Mouse (Mus musculus): Measurements from ENCODE around the gene Rasgef1b. TPM values are rescaled to one million over a fixed set of nuclear protein-coding genes. Genes with fewer than 3 reads are reported as not detected.

Rasgef1b gene
- polyA plus RNA-seq, 1 experiment, result 0.26 TPM

- no peak overlapping the region for H3K4me2 ChIP-seq (ENCODE audit: low read depth)
- no peaks in the 10 kb centered on the region for H3K79me2 ChIP-seq (ENCODE audit: control insufficient read depth, insufficient read depth)
- no peak overlapping the region for H3K4me3 ChIP-seq
- H3ac ChIP-seq (ENCODE audit: control insufficient read depth, insufficient read length), result no peak overlapping the region
- TF ChIP-seq MYOG (IDR thresholded peaks at IDR 0.05; ENCODE audit: control insufficient read depth in 1 of 3, insufficient read depth in 1 of 3, insufficient read length in 2 of 3, low read depth in 2 of 3), result no peak
- no peak for TF ChIP-seq MYOD1 (IDR thresholded peaks at IDR 0.05; ENCODE audit: control insufficient read depth in 1 of 3, insufficient read length in 2 of 3, low read depth in 2 of 3)
- no peak for TF ChIP-seq REST (IDR thresholded peaks at IDR 0.05; ENCODE audit: insufficient read depth, insufficient read length)
- TF ChIP-seq POLR2A (IDR thresholded peaks at IDR 0.05; ENCODE audit: insufficient read length, low read depth), result no peak
- TF ChIP-seq CEBPB (IDR thresholded peaks at IDR 0.05; ENCODE audit: insufficient read depth, poor library complexity, severe bottlenecking), result no peak
- TF ChIP-seq USF1 (IDR thresholded peaks at IDR 0.05; ENCODE audit: low read depth), result no peak
- no peak for TF ChIP-seq TCF3 (IDR thresholded peaks at IDR 0.05; ENCODE audit: insufficient read length, low read depth)
- TF ChIP-seq SRF (IDR thresholded peaks at IDR 0.05; ENCODE audit: control insufficient read depth, insufficient read length, low read depth), result no peak
- TF ChIP-seq E2F4 (IDR thresholded peaks at IDR 0.05; ENCODE audit: insufficient read depth), result no peak
- TF ChIP-seq TCF12 (IDR thresholded peaks at IDR 0.05; ENCODE audit: insufficient read depth, poor library complexity, severe bottlenecking), result no peak
- no peak for TF ChIP-seq MAX (IDR thresholded peaks at IDR 0.05; ENCODE audit: low read depth)
- TF ChIP-seq POLR2AphosphoS2 (IDR thresholded peaks at IDR 0.05; ENCODE audit: insufficient read length, low read depth), result no peak
- H3K36me3 ChIP-seq (ENCODE audit: control insufficient read depth, insufficient read depth), result no peaks in the 10 kb centered on the region
- no peaks in the 10 kb centered on the region for H3K27me3 ChIP-seq (ENCODE audit: control insufficient read depth, insufficient read depth, insufficient read length)
These were observed 342.5 kb downstream of the Rasgef1b start for GRCm38 (mm10) chr5:99386246-99386845.

- TF ChIP-seq MYOG (IDR thresholded peaks at IDR 0.05; ENCODE audit: control insufficient read depth in 1 of 3, insufficient read depth in 1 of 3, insufficient read length in 2 of 3, low read depth in 2 of 3), result no peak
- no peak for TF ChIP-seq SRF (IDR thresholded peaks at IDR 0.05; ENCODE audit: control insufficient read depth, insufficient read length, low read depth)
- TF ChIP-seq MAX (IDR thresholded peaks at IDR 0.05; ENCODE audit: low read depth), result no peak
- no peak for TF ChIP-seq POLR2AphosphoS2 (IDR thresholded peaks at IDR 0.05; ENCODE audit: insufficient read length, low read depth)
- no peak for TF ChIP-seq TCF3 (IDR thresholded peaks at IDR 0.05; ENCODE audit: insufficient read length, low read depth)
- no peak for TF ChIP-seq E2F4 (IDR thresholded peaks at IDR 0.05; ENCODE audit: insufficient read depth)
- TF ChIP-seq TCF12 (IDR thresholded peaks at IDR 0.05; ENCODE audit: insufficient read depth, poor library complexity, severe bottlenecking), result no peak
These were observed 343.1 kb downstream of the Rasgef1b start for GRCm38 (mm10) chr5:99385737-99386136.

DNA sequence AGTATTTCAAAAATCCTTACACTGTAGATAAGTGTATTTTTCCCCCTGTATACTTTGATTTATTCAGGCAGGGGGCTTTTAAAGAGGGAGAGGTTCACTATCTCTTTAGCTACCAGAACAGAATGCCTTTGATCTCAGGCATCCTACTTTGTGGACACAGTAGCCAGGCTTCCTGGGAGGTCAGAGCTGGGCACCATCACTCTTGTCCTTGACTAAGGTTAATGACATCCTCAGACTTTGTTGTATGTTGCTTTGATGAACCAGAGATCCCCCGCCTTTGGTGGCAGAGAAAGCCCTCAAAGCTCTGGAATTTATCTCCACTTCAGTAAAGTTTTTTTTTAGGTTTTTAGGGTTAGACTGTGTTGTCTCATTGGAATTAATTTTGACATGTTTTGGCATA lies 343.8 kb downstream of the Rasgef1b start:
- Histone ChIP-seq H3K79me2 (ENCODE audit: control insufficient read depth, insufficient read depth) (no peaks in the 10 kb centered on the region), H3K27me3 (ENCODE audit: control insufficient read depth, insufficient read depth, insufficient read length) (no peaks in the 10 kb centered on the region), H3K36me3 (ENCODE audit: control insufficient read depth, insufficient read depth) (no peaks in the 10 kb centered on the region), H3ac (ENCODE audit: control insufficient read depth, insufficient read length) (no peak overlapping the region), H3K4me3 (no peak overlapping the region), H3K4me2 (ENCODE audit: low read depth) (no peak overlapping the region)
- TF ChIP-seq REST (IDR thresholded peaks at IDR 0.05; ENCODE audit: insufficient read depth, insufficient read length), result no peak
- TF ChIP-seq MAX (IDR thresholded peaks at IDR 0.05; ENCODE audit: low read depth), result no peak
- no peak for TF ChIP-seq POLR2A (IDR thresholded peaks at IDR 0.05; ENCODE audit: insufficient read length, low read depth)
- TF ChIP-seq MYOD1 (IDR thresholded peaks at IDR 0.05; ENCODE audit: control insufficient read depth in 1 of 3, insufficient read length in 2 of 3, low read depth in 2 of 3), result no peak
- TF ChIP-seq TCF12 (IDR thresholded peaks at IDR 0.05; ENCODE audit: insufficient read depth, poor library complexity, severe bottlenecking), result no peak
- no peak for TF ChIP-seq SRF (IDR thresholded peaks at IDR 0.05; ENCODE audit: control insufficient read depth, insufficient read length, low read depth)
- TF ChIP-seq E2F4 (IDR thresholded peaks at IDR 0.05; ENCODE audit: insufficient read depth), result no peak
- no peak for TF ChIP-seq MYOG (IDR thresholded peaks at IDR 0.05; ENCODE audit: control insufficient read depth in 1 of 3, insufficient read depth in 1 of 3, insufficient read length in 2 of 3, low read depth in 2 of 3)
- TF ChIP-seq TCF3 (IDR thresholded peaks at IDR 0.05; ENCODE audit: insufficient read length, low read depth), result no peak
- TF ChIP-seq POLR2AphosphoS2 (IDR thresholded peaks at IDR 0.05; ENCODE audit: insufficient read length, low read depth), result no peak
- no peak for TF ChIP-seq CEBPB (IDR thresholded peaks at IDR 0.05; ENCODE audit: insufficient read depth, poor library complexity, severe bottlenecking)
- TF ChIP-seq USF1 (IDR thresholded peaks at IDR 0.05; ENCODE audit: low read depth), result no peak

More at GRCm38 (mm10) chr5:99385737-99386136, 343.1 kb downstream of the Rasgef1b start:
- no peaks in the 10 kb centered on the region for H3K36me3 ChIP-seq (ENCODE audit: control insufficient read depth, insufficient read depth)
- H3ac ChIP-seq (ENCODE audit: control insufficient read depth, insufficient read length), result no peak overlapping the region
- no peaks in the 10 kb centered on the region for H3K79me2 ChIP-seq (ENCODE audit: control insufficient read depth, insufficient read depth)
- no peak overlapping the region for H3K4me3 ChIP-seq
- H3K4me2 ChIP-seq (ENCODE audit: low read depth), result no peak overlapping the region
- H3K27me3 ChIP-seq (ENCODE audit: control insufficient read depth, insufficient read depth, insufficient read length), result no peaks in the 10 kb centered on the region

GRCm38 (mm10) chr5:99383783-99384281 lies 345.0 kb downstream of the Rasgef1b start:
- no peaks in the 10 kb centered on the region for H3K79me2 ChIP-seq (ENCODE audit: control insufficient read depth, insufficient read depth)
- H3K4me2 ChIP-seq (ENCODE audit: low read depth), result no peak overlapping the region
- H3K4me3 ChIP-seq, result no peak overlapping the region
- no peak overlapping the region for H3ac ChIP-seq (ENCODE audit: control insufficient read depth, insufficient read length)
- no peaks in the 10 kb centered on the region for H3K27me3 ChIP-seq (ENCODE audit: control insufficient read depth, insufficient read depth, insufficient read length)
- no peaks in the 10 kb centered on the region for H3K36me3 ChIP-seq (ENCODE audit: control insufficient read depth, insufficient read depth)
- TF ChIP-seq USF1 (IDR thresholded peaks at IDR 0.05; ENCODE audit: low read depth), result no peak
- TF ChIP-seq REST (IDR thresholded peaks at IDR 0.05; ENCODE audit: insufficient read depth, insufficient read length), result no peak
- no peak for TF ChIP-seq CEBPB (IDR thresholded peaks at IDR 0.05; ENCODE audit: insufficient read depth, poor library complexity, severe bottlenecking)
- no peak for TF ChIP-seq TCF12 (IDR thresholded peaks at IDR 0.05; ENCODE audit: insufficient read depth, poor library complexity, severe bottlenecking)

DNA sequence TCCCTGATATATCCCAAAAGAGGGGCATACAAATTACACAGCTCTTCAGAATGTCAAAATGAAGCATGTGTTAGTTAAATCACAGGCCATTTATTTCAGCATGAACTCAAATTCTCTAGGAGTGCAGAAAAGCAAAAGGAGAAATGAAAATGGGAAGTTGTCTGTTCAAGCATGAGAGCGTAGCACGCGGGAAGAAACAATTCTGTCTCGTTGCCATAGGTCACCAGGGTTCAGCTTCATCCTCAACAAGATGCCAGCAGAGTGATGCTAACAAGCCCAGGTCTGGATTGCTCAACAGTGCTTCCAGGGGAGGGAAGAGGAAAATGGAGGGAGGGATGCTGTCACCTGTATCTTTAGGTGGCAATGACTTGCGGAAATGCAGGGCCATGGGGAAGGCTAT lies 346.1 kb downstream of the Rasgef1b start:
- no peak overlapping the region for H3K4me3 ChIP-seq

More for the DNA sequence above, 346.1 kb downstream of the Rasgef1b start:
- Histone ChIP-seq H3K79me2 (ENCODE audit: control insufficient read depth, insufficient read depth) (no peaks in the 10 kb centered on the region), H3K27me3 (ENCODE audit: control insufficient read depth, insufficient read depth, insufficient read length) (no peaks in the 10 kb centered on the region), H3K36me3 (ENCODE audit: control insufficient read depth, insufficient read depth) (no peaks in the 10 kb centered on the region), H3K4me2 (ENCODE audit: low read depth) (no peak overlapping the region), H3ac (ENCODE audit: control insufficient read depth, insufficient read length) (no peak overlapping the region)
- TF ChIP-seq E2F4 (IDR thresholded peaks at IDR 0.05; ENCODE audit: insufficient read depth) (no peak), TCF3 (IDR thresholded peaks at IDR 0.05; ENCODE audit: insufficient read length, low read depth) (no peak), MYOG (IDR thresholded peaks at IDR 0.05; ENCODE audit: control insufficient read depth in 1 of 3, insufficient read depth in 1 of 3, insufficient read length in 2 of 3, low read depth in 2 of 3) (no peak), MYOD1 (IDR thresholded peaks at IDR 0.05; ENCODE audit: control insufficient read depth in 1 of 3, insufficient read length in 2 of 3, low read depth in 2 of 3) (no peak), USF1 (IDR thresholded peaks at IDR 0.05; ENCODE audit: low read depth) (no peak), POLR2A (IDR thresholded peaks at IDR 0.05; ENCODE audit: insufficient read length, low read depth) (no peak), TCF12 (IDR thresholded peaks at IDR 0.05; ENCODE audit: insufficient read depth, poor library complexity, severe bottlenecking) (no peak), CEBPB (IDR thresholded peaks at IDR 0.05; ENCODE audit: insufficient read depth, poor library complexity, severe bottlenecking) (no peak), MAX (IDR thresholded peaks at IDR 0.05; ENCODE audit: low read depth) (no peak), POLR2AphosphoS2 (IDR thresholded peaks at IDR 0.05; ENCODE audit: insufficient read length, low read depth) (no peak), REST (IDR thresholded peaks at IDR 0.05; ENCODE audit: insufficient read depth, insufficient read length) (no peak), SRF (IDR thresholded peaks at IDR 0.05; ENCODE audit: control insufficient read depth, insufficient read length, low read depth) (no peak)
